Mouse (Mus musculus) liver, embryonic 14.5 days (tissue): ENCODE data around the gene Sap30l. TPM values are rescaled to one million over a fixed set of nuclear protein-coding genes. Genes with fewer than 3 reads are reported as not detected.

Source experiments
- ATAC-seq: fragments of 200-750 bp; cut with Nextera tagmentation; 2 replicates; pipeline ENCODE4 v1.8.0; 2017; ENCODE audit warnings: moderate number of reproducible peaks, mild to moderate bottlenecking, moderate library complexity; ENCODE audit not compliant: insufficient read depth
- DNase-seq, 3 experiments: peaks; one replicate each; pipeline ENCODE4 v3.0.0-alpha.2; 2012 to 2013; ENCODE audit warnings: low read depth in 3 of 3, low spot score in 3 of 3
- H3K27ac ChIP-seq: fragments of 300-500 bp; sonication (generic); 2 replicates; pipeline ENCODE4 v1.5.1; 2014; ENCODE audit warnings: moderate library complexity, mild to moderate bottlenecking, control low read depth, inconsistent platforms
- H3K27me3 ChIP-seq: fragments of 300-500 bp; sonication (generic); 2 replicates; pipeline ENCODE4 v1.6.1; 2014; ENCODE audit warnings: mild to moderate bottlenecking, low read length, moderate library complexity; ENCODE audit not compliant: control insufficient read depth, insufficient read depth
- H3K36me3 ChIP-seq: fragments of 300-500 bp; sonication (generic); replicated peaks from 2 replicates; pipeline ENCODE4 v1.6.1; 2014; ENCODE audit warnings: low read depth; ENCODE audit not compliant: control insufficient read depth, insufficient read depth
- H3K4me1 ChIP-seq, 2 experiments: fragments of 200-500 bp in 1 of 2; fragments of 300-500 bp in 1 of 2; sonication (generic) in 1 of 2; replicated peaks; 2 replicates each; pipeline ENCODE4 v1.6.1; 2012 to 2014; ENCODE audit warnings: antibody characterized with exemption in 1 of 2, inconsistent platforms in 1 of 2, low read length in 1 of 2; ENCODE audit not compliant: control insufficient read depth in 2 of 2, insufficient read depth in 2 of 2
- H3K4me2 ChIP-seq: fragments of 300-500 bp; sonication (generic); 2 replicates; pipeline ENCODE4 v1.6.1; 2014; ENCODE audit warnings: low read depth, mild to moderate bottlenecking, control low read depth, moderate library complexity
- H3K4me3 ChIP-seq, 2 experiments: fragments of 200-500 bp in 1 of 2; fragments of 300-500 bp in 1 of 2; sonication (generic) in 1 of 2; 2 replicates each; pipeline ENCODE4 v1.5.1; 2012 to 2014; ENCODE audit warnings: low read depth in 2 of 2, low read length in 2 of 2, mild to moderate bottlenecking in 2 of 2, control low read depth in 1 of 2, inconsistent platforms in 1 of 2, moderate library complexity in 1 of 2; ENCODE audit not compliant: insufficient read depth in 1 of 2
- H3K9ac ChIP-seq: fragments of 300-500 bp; sonication (generic); replicated peaks from 2 replicates; pipeline ENCODE4 v1.6.1; 2014; ENCODE audit warnings: mild to moderate bottlenecking, control low read depth, moderate library complexity
- H3K9me3 ChIP-seq: fragments of 300-500 bp; sonication (generic); 2 replicates; pipeline ENCODE4 v1.6.1; 2016; ENCODE audit warnings: low read length, mixed read lengths; ENCODE audit not compliant: control insufficient read depth
- CTCF ChIP-seq: IDR thresholded peaks from 2 replicates; pipeline ENCODE4 v1.5.1; 2016; ENCODE audit warnings: antibody characterized with exemption, low read depth, control low read depth
- EP300 ChIP-seq: IDR thresholded peaks from 2 replicates; pipeline ENCODE4 v1.6.1; 2016; ENCODE audit warnings: antibody characterized with exemption, low read depth
- WGBS: fragments of 180-500 bp; shearing (Covaris S2); extraction: QIAGEN DNeasy Blood & Tissue Kit; methylation state at CpG from one replicate; pipeline ENCODE4 v1.1.7; 2014; ENCODE audit not compliant: insufficient replicate concordance; 5-methylcytosine and 5-hydroxymethylcytosine counted together
- polyA plus RNA-seq, 2 experiments: library from polyadenylated mRNA; depleted of rRNA in 1 of 2; stranded (reverse) in 1 of 2; unstranded in 1 of 2; fragments of >200 nt; fragmentation: Nextera tagmentation in 1 of 2; extraction: Ambion mirVana in 1 of 2; gene quantifications; 2 replicates each; pipeline versions ENCODE4 v1.2.1 to v1.2.3; 2012 to 2014

Gene Sap30l
- polyA plus RNA-seq, 2 experiments = 4.0 to 6.6 TPM

DNA sequence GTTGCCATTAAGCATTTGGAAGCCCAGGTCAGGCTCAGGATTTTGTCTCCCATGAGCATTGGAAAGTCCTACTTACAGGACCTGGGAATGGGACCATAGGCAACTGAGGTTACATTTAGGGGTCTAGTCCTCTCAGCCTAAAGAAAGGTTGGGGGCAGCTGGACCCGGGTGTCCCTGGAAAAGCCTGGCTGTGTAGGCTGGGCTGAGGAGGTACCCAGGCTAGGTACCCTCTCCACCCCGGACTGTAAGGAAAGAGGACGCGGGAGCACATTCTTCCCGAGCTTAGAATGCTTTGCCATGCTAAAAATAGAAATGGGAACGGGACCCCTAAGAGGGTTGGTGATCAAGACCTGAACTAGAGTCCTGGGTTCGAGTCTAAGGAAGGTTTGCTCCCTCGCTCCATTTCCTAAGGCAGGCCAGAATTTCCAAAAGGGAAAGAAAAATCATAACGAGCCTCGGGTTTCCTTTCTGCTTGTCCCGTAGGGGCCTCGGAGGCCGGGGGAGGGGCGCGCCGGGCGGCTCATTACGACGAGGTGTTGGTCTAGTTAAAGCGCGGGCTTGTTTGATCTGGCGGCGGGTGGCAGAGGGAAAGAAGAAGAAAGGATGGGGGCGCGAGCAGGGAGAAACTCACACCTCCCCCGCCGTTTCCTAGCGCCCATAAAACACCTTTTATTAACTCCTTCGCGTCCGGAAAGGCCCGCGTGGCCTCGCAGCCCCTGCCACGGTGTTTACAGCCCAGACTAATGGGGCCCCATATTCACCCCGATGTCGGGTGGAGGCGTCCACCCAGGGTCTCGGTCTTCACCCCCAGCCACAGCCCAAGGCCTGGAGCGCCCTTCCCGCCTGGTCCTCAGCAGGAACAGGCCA is 25.8 kb downstream of the Sap30l start:
- H3K27me3 ChIP-seq = peaks cover 70% of the 10 kb centered on the region
- 1% methylated on average over 41 of the region's 41 CpGs for WGBS
- no peak overlapping the region for H3K9ac ChIP-seq
- no peaks in the 10 kb centered on the region for H3K36me3 ChIP-seq
- peak overlapping the region in 1 of 2 experiments; percentile 25; a peak in 2 of 4 replicates for H3K4me3 ChIP-seq
- ATAC-seq (no peak), DNase-seq (no peak)
- H3K4me1 ChIP-seq = no peaks in the 10 kb centered on the region
- H3K27ac ChIP-seq = no peak overlapping the region
- H3K9me3 ChIP-seq = no peaks in the 10 kb centered on the region
- TF ChIP-seq EP300 (no peak), CTCF (no peak)
- peak overlapping the region; percentile 13; the same call in 1 of the 2 replicates for H3K4me2 ChIP-seq

DNA sequence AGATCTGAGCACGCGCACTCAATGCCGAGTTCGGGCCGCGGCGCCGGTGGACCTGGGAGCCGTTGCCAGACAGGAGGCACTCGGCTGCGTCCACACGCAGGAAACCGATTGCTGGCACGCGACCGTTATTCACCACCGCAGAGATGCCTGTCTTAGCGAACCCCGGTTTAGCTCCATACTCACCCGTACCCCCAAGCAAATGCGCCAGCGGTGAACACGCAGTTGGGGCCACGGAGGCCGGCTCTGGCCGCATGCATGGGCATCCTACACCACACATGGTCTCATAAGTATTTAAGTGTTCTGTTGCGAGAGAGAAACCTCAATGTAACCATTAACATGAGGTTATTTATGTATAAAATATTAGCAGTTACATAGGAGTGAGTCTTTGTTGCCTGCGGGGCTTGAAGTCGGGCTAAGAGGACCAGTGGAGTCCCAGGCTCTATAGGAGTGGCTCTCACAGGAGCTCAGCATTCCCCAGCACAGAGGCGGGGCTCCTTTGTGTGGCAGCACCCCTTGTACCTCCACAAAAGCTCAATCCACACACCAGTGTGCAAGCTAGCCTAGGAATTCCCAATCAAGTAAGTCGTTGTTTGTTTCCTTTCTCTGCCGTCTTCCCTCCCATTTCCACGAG is 26.6 kb downstream of the Sap30l start:
- Histone ChIP-seq H3K9ac (no peak overlapping the region), H3K4me1 (no peaks in the 10 kb centered on the region), H3K27me3 (peaks cover 78% of the 10 kb centered on the region), H3K36me3 (no peaks in the 10 kb centered on the region), H3K4me3 (peak overlapping the region in 1 of 2 experiments; percentile 25; a peak in 2 of 4 replicates), H3K27ac (no peak overlapping the region), H3K9me3 (no peaks in the 10 kb centered on the region), H3K4me2 (no peak overlapping the region; the same call in 1 of the 2 replicates)
- ATAC-seq (no peak), DNase-seq (no peak)
- WGBS = 2% methylated on average over 33 of the region's 33 CpGs
- TF ChIP-seq CTCF (no peak), EP300 (no peak)

DNA sequence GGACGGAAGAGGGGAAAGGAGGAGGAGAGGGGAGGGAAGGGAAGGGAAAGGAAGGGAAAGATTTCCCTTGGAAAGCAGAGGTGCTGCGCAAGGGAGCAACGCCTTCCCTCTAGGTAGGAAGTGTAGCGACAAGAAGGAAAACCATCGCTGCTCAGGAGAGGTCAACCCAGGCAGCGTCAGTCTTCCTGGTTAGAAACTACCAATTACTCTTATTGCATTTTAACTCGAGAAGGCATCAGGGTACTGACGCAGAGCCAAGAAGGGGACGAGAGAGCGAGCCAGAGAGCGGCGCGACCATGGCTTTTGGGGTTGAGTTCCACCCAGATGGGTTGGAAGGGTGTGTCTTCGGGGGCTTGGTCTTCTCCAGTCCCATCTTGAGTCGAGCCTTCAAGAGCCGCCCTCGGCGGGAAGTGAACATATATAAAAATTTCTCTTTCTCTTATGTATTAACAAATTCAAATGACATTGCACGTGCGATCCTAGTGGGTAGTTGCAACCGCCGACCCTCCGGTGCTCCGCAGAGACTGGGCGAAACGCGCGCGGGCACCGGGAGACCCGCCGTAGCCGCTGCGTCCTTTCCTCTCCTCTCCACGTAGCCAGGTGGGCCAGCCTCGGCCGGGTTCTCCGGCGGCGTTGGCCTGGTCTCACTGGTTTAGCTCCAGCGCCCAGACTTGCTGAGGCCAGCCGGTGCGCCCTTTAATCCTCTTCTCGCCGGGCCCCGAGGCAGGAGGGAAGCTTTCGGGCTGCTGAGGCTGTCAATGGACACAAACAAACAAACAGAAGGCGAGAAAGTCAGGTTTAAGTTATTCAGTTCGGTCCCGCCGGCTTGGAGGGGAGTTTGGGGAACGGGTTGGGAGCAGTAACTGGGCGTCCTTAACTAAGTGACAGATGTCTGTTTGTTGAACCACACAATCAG is 27.8 kb downstream of the Sap30l start:
- no peak for TF ChIP-seq EP300
- TF ChIP-seq CTCF = no peak
- DNase-seq = no peak
- Histone ChIP-seq H3K4me1 (no peaks in the 10 kb centered on the region), H3K4me3 (no peak overlapping the region), H3K9ac (no peak overlapping the region), H3K27me3 (peaks cover 90% of the 10 kb centered on the region), H3K4me2 (no peak overlapping the region), H3K36me3 (no peaks in the 10 kb centered on the region), H3K27ac (no peak overlapping the region), H3K9me3 (no peaks in the 10 kb centered on the region)
- ATAC-seq = no peak
- WGBS = 4% methylated on average over 53 of the region's 53 CpGs

DNA sequence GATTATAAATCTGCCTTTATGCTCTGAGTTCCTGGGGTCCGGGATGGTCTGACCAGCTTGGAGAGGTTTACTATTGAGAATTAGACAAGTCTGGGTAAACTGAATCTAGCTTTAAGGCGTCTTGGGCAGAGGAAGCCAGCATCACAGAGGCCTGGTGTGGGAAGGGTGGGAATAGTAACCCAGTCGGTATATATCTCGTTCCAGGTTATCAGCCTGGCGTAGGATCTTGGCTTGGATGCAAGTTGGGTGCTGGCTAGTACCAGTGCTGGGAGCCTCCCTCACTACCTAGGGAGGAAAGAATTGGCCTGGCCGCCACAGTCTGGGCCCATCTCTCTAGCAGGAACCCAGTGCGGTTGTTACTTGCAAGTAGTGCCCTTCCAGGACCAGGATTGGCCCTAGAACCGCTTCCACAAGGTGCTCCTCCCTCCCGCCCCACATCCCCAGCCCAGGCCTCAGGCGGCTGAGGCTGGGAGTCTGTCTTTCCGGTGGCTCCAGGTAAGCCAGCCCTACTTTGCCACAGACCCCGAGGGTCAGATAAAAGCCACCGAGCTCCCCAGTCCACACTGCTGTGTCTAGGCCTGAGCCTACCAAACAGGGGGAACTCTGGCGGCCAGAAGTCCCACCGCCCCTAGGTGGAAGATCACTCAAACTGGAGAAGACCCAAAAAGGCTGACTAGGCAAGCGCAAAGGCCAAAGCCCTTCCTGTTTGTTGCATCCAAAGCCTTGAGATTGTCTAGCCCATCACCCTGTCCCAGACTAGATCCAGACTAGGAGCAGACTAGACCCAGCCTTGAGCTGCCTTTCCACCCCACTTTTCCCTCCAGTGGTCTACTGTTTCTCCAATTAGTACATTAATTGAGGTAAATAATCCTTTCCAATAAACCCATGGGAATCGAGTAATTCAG is 28.7 kb downstream of the Sap30l start:
- H3K27ac ChIP-seq = no peak overlapping the region
- H3K4me3 ChIP-seq = no peak overlapping the region
- H3K27me3 ChIP-seq = peaks cover 94% of the 10 kb centered on the region
- H3K4me1 ChIP-seq = no peaks in the 10 kb centered on the region
- 22% methylated on average over 17 of the region's 17 CpGs for WGBS
- H3K9me3 ChIP-seq = no peaks in the 10 kb centered on the region
- H3K9ac ChIP-seq = no peak overlapping the region
- TF ChIP-seq EP300 (no peak), CTCF (no peak)
- no peaks in the 10 kb centered on the region for H3K36me3 ChIP-seq
- no peak for ATAC-seq
- no peak for DNase-seq
- no peak overlapping the region for H3K4me2 ChIP-seq
